Mouse (Mus musculus) neural tube, embryonic 12.5 days (tissue): ENCODE data around the gene Aktip. TPM values are rescaled to one million over a fixed set of nuclear protein-coding genes. Genes with fewer than 3 reads are reported as not detected.

ENCODE experiments used
- ATAC-seq: fragments of 200-750 bp; cut with Nextera tagmentation; 2 replicates; pipeline ENCODE4 v1.8.0; 2017; ENCODE audit warnings: low read depth, mild to moderate bottlenecking, moderate TSS enrichment, moderate library complexity; ENCODE audit not compliant: low FRiP score
- H3K27ac ChIP-seq: fragments of 300-500 bp; sonication (generic); 2 replicates; pipeline ENCODE4 v1.5.1; 2016
- H3K27me3 ChIP-seq: fragments of 300-500 bp; sonication (generic); replicated peaks from 2 replicates; pipeline ENCODE4 v1.6.1; 2016; ENCODE audit warnings: mild to moderate bottlenecking
- H3K36me3 ChIP-seq: fragments of 300-500 bp; sonication (generic); 2 replicates; pipeline ENCODE4 v1.6.1; 2016; ENCODE audit warnings: mild to moderate bottlenecking
- H3K4me1 ChIP-seq: fragments of 300-500 bp; sonication (generic); 2 replicates; pipeline ENCODE4 v1.6.1; 2016
- H3K4me2 ChIP-seq: fragments of 300-500 bp; sonication (generic); replicated peaks from 2 replicates; pipeline ENCODE4 v1.6.1; 2016; ENCODE audit warnings: mild to moderate bottlenecking
- H3K4me3 ChIP-seq: fragments of 300-500 bp; sonication (generic); 2 replicates; pipeline ENCODE4 v1.5.1; 2016
- H3K9ac ChIP-seq: fragments of 300-500 bp; sonication (generic); 2 replicates; pipeline ENCODE4 v1.6.1; 2016; ENCODE audit warnings: mild to moderate bottlenecking
- H3K9me3 ChIP-seq: fragments of 300-500 bp; sonication (generic); 2 replicates; pipeline ENCODE4 v1.6.1; 2016; ENCODE audit warnings: mild to moderate bottlenecking
- WGBS: fragments of 180-500 bp; shearing (Covaris S2); methylation state at CpG from one replicate; pipeline ENCODE4 v1.1.7; 2016; 5-methylcytosine and 5-hydroxymethylcytosine counted together
- polyA plus RNA-seq: library from polyadenylated mRNA; unstranded; fragments of >200 nt; fragmentation: Nextera tagmentation; extraction: Ambion mirVana; gene quantifications from 2 replicates; pipeline ENCODE4 v1.2.1, GENCODE M21; 2016

The Aktip gene
- polyA plus RNA-seq, 1 experiment from 2014 or later = 86.6 TPM

GRCm38 (mm10) chr8:91214287-91214686 lies 14.5 kb upstream of the Aktip start:
- Histone ChIP-seq H3K36me3 (no peaks in the 10 kb centered on the region), H3K27ac (no peak overlapping the region), H3K4me2 (no peak overlapping the region), H3K4me1 (no peaks in the 10 kb centered on the region), H3K4me3 (no peak overlapping the region), H3K27me3 (no peaks in the 10 kb centered on the region), H3K9ac (no peak overlapping the region), H3K9me3 (no peaks in the 10 kb centered on the region)
- ATAC-seq = no peak
- 62% methylated on average over 3 of the region's 3 CpGs for WGBS

DNA sequence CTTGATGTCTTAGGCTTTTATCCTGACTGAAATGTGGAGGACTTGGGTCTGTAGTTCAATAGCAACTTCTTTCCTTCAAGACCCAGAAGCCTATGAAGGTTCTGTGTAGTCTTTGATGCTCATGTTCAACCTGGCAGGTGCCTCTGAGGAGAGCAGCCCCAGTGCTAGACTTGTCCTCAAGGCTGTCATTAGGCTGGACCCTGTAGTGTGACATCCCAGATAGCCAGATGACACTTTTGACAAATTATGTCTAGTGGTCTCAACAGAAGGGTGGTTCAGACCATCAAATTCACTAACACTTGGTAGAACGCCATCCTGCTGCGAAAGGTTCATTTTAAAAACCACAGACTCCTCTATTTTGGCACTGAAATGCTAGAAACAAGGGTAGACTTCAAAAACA lies 13.2 kb upstream of the Aktip start:
- no peaks in the 10 kb centered on the region for H3K36me3 ChIP-seq
- H3K27me3 ChIP-seq = no peaks in the 10 kb centered on the region
- H3K4me3 ChIP-seq = no peak overlapping the region
- no peak overlapping the region for H3K9ac ChIP-seq
- WGBS = 98% methylated on average over 2 of the region's 2 CpGs
- ATAC-seq = no peak
- no peaks in the 10 kb centered on the region for H3K9me3 ChIP-seq
- H3K4me2 ChIP-seq = no peak overlapping the region
- no peak overlapping the region for H3K27ac ChIP-seq
- no peaks in the 10 kb centered on the region for H3K4me1 ChIP-seq

DNA sequence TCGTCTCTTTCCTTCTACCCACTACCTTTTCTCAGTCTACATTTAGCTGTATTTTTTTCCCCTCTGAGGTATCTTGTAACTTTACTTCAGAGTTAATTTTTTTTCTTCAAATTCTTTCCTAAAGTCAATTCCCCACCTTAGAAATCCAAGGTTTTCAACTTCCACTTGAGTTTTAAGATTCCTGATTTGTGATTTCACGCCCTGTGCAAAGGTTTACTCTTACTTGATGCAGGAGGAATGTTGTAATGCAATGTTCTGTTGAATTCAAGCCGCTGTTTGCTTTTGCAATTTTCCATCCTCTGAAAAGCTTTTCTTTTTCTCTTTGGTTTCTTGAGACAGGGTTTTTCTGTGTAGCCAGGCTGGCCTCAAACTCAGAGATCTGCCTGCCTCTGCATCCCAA lies 9.9 kb upstream of the Aktip start:
- ATAC-seq = no peak
- no peaks in the 10 kb centered on the region for H3K9me3 ChIP-seq
- no peaks in the 10 kb centered on the region for H3K36me3 ChIP-seq
- H3K9ac ChIP-seq = no peak overlapping the region
- no peaks in the 10 kb centered on the region for H3K27me3 ChIP-seq
- no peaks in the 10 kb centered on the region for H3K4me1 ChIP-seq
- H3K4me3 ChIP-seq = no peak overlapping the region
- no peak overlapping the region for H3K27ac ChIP-seq
- WGBS = 85% methylated on average over 3 of the region's 3 CpGs
- no peak overlapping the region for H3K4me2 ChIP-seq

- H3K36me3 ChIP-seq = no peaks in the 10 kb centered on the region
- ATAC-seq = no peak
Measured at GRCm38 (mm10) chr8:91207676-91208075, 7.9 kb upstream of the Aktip start.

GRCm38 (mm10) chr8:91205897-91206296 lies 6.1 kb upstream of the Aktip start:
- WGBS = 87% methylated on average over 6 of the region's 6 CpGs
- H3K9ac ChIP-seq = no peak overlapping the region
- H3K27me3 ChIP-seq = no peaks in the 10 kb centered on the region
- H3K4me2 ChIP-seq = no peak overlapping the region
- no peaks in the 10 kb centered on the region for H3K9me3 ChIP-seq
- no peaks in the 10 kb centered on the region for H3K36me3 ChIP-seq
- H3K4me1 ChIP-seq = no peaks in the 10 kb centered on the region
- no peak overlapping the region for H3K4me3 ChIP-seq
- no peak overlapping the region for H3K27ac ChIP-seq
- no peak for ATAC-seq

More at GRCm38 (mm10) chr8:91207676-91208075, 7.9 kb upstream of the Aktip start:
- H3K4me2 ChIP-seq = no peak overlapping the region
- H3K9ac ChIP-seq = no peak overlapping the region
- no peaks in the 10 kb centered on the region for H3K27me3 ChIP-seq
- H3K4me1 ChIP-seq = no peaks in the 10 kb centered on the region
- no peak overlapping the region for H3K27ac ChIP-seq
- H3K4me3 ChIP-seq = no peak overlapping the region
- WGBS = 69% methylated on average over 2 of the region's 2 CpGs
- H3K9me3 ChIP-seq = no peaks in the 10 kb centered on the region

GRCm38 (mm10) chr8:91201184-91201583 lies 1.4 kb upstream of the Aktip start:
- no peak overlapping the region for H3K4me2 ChIP-seq
- no peaks in the 10 kb centered on the region for H3K36me3 ChIP-seq
- no peak overlapping the region for H3K9ac ChIP-seq
- H3K9me3 ChIP-seq = no peaks in the 10 kb centered on the region
- WGBS = 79% methylated on average over 2 of the region's 2 CpGs
- ATAC-seq = no peak
- no peak overlapping the region for H3K27ac ChIP-seq
- H3K4me3 ChIP-seq = no peak overlapping the region
- no peaks in the 10 kb centered on the region for H3K27me3 ChIP-seq
- H3K4me1 ChIP-seq = no peaks in the 10 kb centered on the region

DNA sequence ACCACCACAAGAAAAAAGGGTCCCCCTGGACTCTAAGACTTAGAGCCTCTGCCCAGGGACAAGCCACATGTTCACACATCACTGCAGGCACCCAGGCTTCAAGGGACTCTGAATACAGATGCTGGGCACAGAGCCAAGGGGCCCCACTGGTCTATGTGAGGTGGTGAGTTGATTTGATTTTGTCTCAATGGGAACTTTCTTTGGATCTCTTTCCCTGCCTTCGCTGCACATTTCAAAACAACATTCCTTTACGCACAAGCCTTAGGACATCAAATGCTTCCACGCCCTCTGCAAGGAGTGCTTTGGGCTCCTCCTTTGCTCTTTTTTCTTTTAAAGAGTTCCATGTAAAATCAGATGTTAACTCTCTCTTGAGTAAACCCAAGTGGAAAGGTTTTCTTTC lies 1.7 kb downstream of the Aktip start:
- Histone ChIP-seq H3K27ac (no peak overlapping the region), H3K9ac (no peak overlapping the region), H3K4me3 (no peak overlapping the region), H3K4me2 (no peak overlapping the region), H3K36me3 (no peaks in the 10 kb centered on the region), H3K4me1 (no peaks in the 10 kb centered on the region), H3K27me3 (no peaks in the 10 kb centered on the region), H3K9me3 (no peaks in the 10 kb centered on the region)
- WGBS = 76% methylated on average over 3 of the region's 3 CpGs
- ATAC-seq = no peak

- H3K9me3 ChIP-seq = no peaks in the 10 kb centered on the region
- no peak overlapping the region for H3K4me2 ChIP-seq
- H3K4me3 ChIP-seq = no peak overlapping the region
- no peaks in the 10 kb centered on the region for H3K4me1 ChIP-seq
- H3K27me3 ChIP-seq = no peaks in the 10 kb centered on the region
- no peak for ATAC-seq
- no peak overlapping the region for H3K9ac ChIP-seq
- no peaks in the 10 kb centered on the region for H3K36me3 ChIP-seq
- 80% methylated on average over 5 of the region's 5 CpGs for WGBS
- no peak overlapping the region for H3K27ac ChIP-seq
Measured at GRCm38 (mm10) chr8:91197233-91197632, 2.5 kb downstream of the Aktip start.

DNA sequence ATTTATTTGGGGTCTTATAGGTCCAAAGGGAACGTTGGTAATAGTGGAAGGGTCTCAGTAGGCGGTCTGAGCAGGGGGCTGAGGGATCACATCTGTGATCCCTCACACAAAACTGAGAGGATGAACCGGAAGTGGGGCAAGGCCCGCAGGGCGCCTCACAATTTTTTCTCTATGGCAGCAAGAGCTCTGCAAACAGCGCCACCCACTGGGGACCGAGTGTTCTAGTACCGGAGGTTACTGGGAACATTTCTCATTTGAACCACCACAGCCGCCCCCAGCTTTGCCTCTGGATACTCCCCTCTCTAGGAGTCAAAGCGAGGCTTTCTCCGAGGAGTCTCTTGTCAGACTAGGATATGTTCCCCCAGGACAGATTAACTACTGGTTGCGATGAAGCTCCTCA lies 3.1 kb downstream of the Aktip start:
- no peak overlapping the region for H3K9ac ChIP-seq
- no peak for ATAC-seq
- no peaks in the 10 kb centered on the region for H3K27me3 ChIP-seq
- no peak overlapping the region for H3K27ac ChIP-seq
- no peak overlapping the region for H3K4me2 ChIP-seq
- WGBS = 83% methylated on average over 12 of the region's 12 CpGs
- no peaks in the 10 kb centered on the region for H3K9me3 ChIP-seq
- H3K4me3 ChIP-seq = no peak overlapping the region
- no peaks in the 10 kb centered on the region for H3K4me1 ChIP-seq
- no peaks in the 10 kb centered on the region for H3K36me3 ChIP-seq

DNA sequence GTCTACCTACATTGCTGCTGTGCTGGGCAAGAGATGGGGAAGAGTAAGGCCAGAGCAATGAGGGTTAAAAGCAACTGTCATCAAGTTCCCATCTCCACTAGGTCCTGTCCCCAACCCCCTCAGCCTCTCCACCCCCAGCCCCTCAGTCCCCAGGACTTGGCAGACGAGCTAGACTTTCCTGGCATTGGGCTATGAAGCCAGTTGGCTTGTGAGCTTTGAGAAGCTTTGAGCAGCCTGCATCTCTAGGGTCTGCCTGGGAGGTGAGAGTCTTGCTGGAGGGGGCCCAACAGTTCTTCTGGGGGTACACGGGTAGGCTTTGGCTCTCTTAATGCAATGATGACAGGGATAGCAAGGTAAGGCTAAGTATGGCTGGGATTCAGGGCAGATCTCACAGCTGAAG lies 5.7 kb downstream of the Aktip start:
- Histone ChIP-seq H3K36me3 (no peaks in the 10 kb centered on the region), H3K9ac (no peak overlapping the region), H3K4me3 (no peak overlapping the region), H3K27me3 (0 out of 2 replicates have a peak, but pooled peaks cover 8% of the 10 kb centered on the region), H3K27ac (no peak overlapping the region), H3K4me2 (no peak overlapping the region), H3K4me1 (no peaks in the 10 kb centered on the region), H3K9me3 (no peaks in the 10 kb centered on the region)
- ATAC-seq = no peak
- WGBS = 86% methylated on average over 2 of the region's 2 CpGs

DNA sequence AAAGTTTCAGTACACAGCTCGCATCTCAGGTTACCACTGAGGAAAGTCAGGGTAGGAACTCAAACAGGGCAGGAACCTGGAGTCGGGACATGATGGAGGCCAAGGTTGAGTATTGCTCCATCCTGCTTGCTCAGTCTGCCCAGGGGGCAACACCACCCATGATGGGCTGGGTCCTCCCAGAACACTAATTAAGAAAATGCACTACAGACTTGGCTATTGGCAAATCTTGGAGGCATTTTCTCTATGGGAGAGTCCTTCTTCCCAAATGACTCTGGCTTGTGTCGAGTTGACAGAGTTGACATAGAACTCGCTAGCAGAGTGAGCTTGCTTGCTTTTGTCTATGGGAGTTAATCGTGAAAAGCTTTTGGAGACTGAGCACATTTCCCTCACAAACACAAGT lies 6.8 kb downstream of the Aktip start:
- Histone ChIP-seq H3K4me2 (no peak overlapping the region), H3K4me1 (no peaks in the 10 kb centered on the region), H3K9me3 (no peaks in the 10 kb centered on the region), H3K27ac (no peak overlapping the region), H3K9ac (no peak overlapping the region), H3K4me3 (no peak overlapping the region), H3K36me3 (no peaks in the 10 kb centered on the region), H3K27me3 (0 out of 2 replicates have a peak, but pooled peaks cover 8% of the 10 kb centered on the region)
- no peak for ATAC-seq
- WGBS = 84% methylated on average over 5 of the region's 5 CpGs

GRCm38 (mm10) chr8:91190816-91191340 lies 8.9 kb downstream of the Aktip start:
- no peaks in the 10 kb centered on the region for H3K36me3 ChIP-seq
- H3K9me3 ChIP-seq = no peaks in the 10 kb centered on the region
- H3K4me3 ChIP-seq = no peak overlapping the region
- H3K9ac ChIP-seq = no peak overlapping the region
- H3K27me3 ChIP-seq = 0 out of 2 replicates have a peak, but pooled peaks cover 8% of the 10 kb centered on the region
- 0 out of 2 replicates have a peak, but pooled peaks have one; percentile 29 for ATAC-seq
- H3K4me2 ChIP-seq = peak overlapping the region; percentile 39
- H3K4me1 ChIP-seq = no peaks in the 10 kb centered on the region
- 3% methylated on average over 17 of the region's 17 CpGs for WGBS
- H3K27ac ChIP-seq = no peak overlapping the region

DNA sequence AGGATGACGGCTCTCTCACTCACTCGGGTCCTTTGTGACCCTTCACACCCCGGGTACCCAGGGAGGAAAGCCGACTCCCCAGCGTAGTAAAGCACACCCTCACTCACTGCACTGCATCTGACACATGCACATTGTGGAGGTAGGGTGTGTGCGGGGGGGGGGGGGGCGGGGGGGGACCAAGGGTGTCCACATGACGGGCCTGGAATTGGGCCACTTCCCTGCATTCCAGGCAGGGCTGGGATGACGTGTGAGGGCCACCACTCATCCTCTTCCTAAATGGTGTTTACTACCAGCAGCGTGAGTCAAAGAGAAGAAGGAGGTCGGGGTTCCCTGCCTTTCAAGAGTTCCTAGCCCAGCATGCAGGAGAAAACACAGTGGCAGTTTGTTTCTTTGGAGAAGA lies 11.6 kb downstream of the Aktip start:
- 67% methylated on average over 10 of the region's 11 CpGs for WGBS
- Histone ChIP-seq H3K4me2 (no peak overlapping the region), H3K27ac (no peak overlapping the region), H3K9ac (no peak overlapping the region), H3K36me3 (no peaks in the 10 kb centered on the region), H3K4me1 (no peaks in the 10 kb centered on the region), H3K27me3 (0 out of 2 replicates have a peak, but pooled peaks cover 8% of the 10 kb centered on the region), H3K9me3 (peaks cover 7% of the 10 kb centered on the region; the same call in 1 of the 2 replicates), H3K4me3 (no peak overlapping the region)
- ATAC-seq = no peak
